Mouse (Mus musculus): Measurements from ENCODE around the gene D230025D16Rik.
"Not testable (repeated sequence)": the region's sequence is repeated elsewhere in the genome, so short reads cannot be mapped to it uniquely, and the experiment has no call there.

Gene D230025D16Rik

GRCm38 (mm10) chr8:105291802-105292201, 66.9 kb downstream of the D230025D16Rik start:
- not testable (repeated sequence) for DNase-seq (ENCODE audit: low spot score in 2 of 2)

DNA sequence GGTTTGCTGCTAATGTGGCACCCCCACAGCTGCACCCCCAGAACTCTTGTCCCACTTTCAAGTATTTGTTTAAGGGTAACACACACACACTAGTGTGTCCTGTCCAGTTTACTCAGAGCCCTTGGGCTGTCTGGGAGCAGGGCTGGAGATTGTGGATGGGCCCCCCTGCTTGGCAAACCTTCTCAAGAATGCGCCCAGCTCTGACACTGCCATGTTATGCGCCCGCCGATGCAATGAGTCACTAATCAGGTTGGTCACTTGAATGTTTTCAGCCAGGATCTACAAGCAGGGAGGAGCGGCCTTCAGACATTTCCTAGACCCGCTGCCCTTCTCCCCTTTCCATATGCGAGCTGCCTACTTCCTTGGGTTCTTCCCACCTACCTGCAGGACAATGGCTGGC, 67.5 kb downstream of the D230025D16Rik start:
- no peak for DNase-seq (ENCODE audit: low spot score in 2 of 2)

GRCm38 (mm10) chr8:105293405-105293804, 68.5 kb downstream of the D230025D16Rik start:
- no peak for DNase-seq (ENCODE audit: low spot score in 2 of 2)

GRCm38 (mm10) chr8:105294776-105295175, 69.8 kb downstream of the D230025D16Rik start:
- DNase-seq (ENCODE audit: low spot score in 2 of 2) = no peak

DNA sequence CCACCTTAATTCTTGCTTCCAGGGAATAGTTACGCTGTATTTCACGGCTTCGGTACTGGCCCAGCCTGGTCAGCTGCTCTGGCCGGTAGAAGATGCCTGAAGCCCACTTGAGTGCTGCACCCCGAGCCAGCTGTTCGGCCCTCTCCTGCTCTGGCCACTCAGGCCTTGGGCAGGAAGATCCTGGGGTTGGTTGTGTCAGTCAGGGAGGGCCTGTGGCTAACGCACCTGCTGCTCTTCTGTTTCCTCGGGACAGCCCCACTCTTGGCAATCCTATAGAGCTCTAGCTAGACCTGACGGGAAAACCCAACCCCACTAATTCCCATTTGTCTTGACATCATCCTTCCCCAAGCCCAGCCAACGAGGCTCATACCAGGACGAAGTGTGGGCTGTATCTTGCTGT, 70.3 kb downstream of the D230025D16Rik start:
- DNase-seq (ENCODE audit: low spot score in 2 of 2) = no peak

GRCm38 (mm10) chr8:105295895-105296573, 71.1 kb downstream of the D230025D16Rik start, which contains the start of gene Exoc3l:
Gene Exoc3l (minus strand): TSS chr8:105296101.
- DNase-seq (ENCODE audit: low spot score in 2 of 2) = no peak

DNA sequence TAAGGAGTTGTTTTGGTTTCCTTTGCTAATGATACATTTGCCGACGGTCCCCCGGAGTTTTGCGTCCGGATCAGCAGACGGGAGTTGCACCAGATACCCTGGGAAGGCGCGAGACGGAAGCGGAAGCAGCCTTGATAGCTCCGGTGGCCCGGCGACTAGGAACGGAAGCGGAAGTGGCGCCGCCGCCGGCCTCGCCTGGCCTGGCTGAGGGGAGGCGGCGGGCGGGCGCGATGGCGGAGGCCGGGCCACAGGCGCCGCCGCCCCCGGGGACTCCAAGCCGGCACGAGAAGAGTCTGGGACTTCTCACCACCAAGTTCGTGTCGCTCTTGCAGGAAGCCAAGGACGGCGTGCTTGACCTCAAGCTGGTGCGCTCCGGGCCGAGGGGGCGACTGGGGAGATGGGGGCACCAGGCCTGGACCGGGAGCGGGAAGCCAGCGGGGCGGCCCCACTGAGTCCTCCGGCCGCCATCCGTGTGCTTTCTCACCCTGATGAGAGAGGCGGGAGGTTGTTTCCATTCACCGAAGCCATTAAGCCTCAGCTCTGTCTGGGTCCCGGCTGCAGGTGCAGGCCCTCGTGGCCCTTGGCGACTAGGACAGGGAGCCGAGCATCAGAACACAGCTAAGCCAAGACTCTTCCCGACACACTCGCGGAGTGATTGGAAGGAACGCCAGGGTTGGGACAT, 72.7 kb downstream of the D230025D16Rik start, which contains the start of gene E2f4:
TSS of gene E2f4 (plus strand) at position 153 of the 682 bp plus-strand sequence.
- peak; percentile 78 to 92 for DNase-seq (ENCODE audit: low spot score in 2 of 2)

- no peak for DNase-seq (ENCODE audit: low spot score in 2 of 2)
Observed at GRCm38 (mm10) chr8:105298351-105299252, 73.7 kb downstream of the D230025D16Rik start.

DNA sequence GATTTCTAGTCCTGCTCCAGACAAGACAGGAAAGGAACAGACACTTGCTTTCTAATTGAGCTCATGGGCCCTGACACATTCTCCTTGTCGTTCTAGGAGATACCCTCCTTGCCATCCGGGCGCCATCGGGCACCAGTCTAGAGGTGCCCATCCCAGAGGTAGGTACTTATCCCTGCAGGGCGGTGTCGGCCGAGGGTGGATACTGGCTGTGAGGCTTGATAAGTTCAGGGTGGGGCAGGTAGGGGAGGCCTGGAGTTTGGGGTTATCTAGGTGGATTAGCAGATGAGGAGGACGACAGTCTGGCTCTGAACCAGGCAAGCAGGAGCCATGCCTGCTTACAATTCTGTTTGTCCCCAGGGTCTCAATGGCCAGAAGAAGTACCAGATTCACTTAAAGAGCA, 75.0 kb downstream of the D230025D16Rik start:
- DNase-seq (ENCODE audit: low spot score in 2 of 2) = no peak

Measured in left cerebral cortex, adult 9 months (tissue).